Mouse (Mus musculus) layer of hippocampus, postnatal 10 days (tissue): ENCODE results near the gene Siah2. TPM values are rescaled to one million over a fixed set of nuclear protein-coding genes. Genes with fewer than 3 reads are reported as not detected.

Source experiments
- DNase-seq, 2 experiments: peaks; one replicate each; pipeline ENCODE4 v3.0.0; 2021; ENCODE audit warnings: low spot score in 2 of 2
- total RNA-seq, 2 experiments: library from RNA; stranded (reverse); gene quantifications; 2 replicates each; pipeline ENCODE4 v1.2.3; 2021

Siah2 gene
- total RNA-seq, 2 experiments from 2014 or later = 17.0 to 19.4 TPM

DNA sequence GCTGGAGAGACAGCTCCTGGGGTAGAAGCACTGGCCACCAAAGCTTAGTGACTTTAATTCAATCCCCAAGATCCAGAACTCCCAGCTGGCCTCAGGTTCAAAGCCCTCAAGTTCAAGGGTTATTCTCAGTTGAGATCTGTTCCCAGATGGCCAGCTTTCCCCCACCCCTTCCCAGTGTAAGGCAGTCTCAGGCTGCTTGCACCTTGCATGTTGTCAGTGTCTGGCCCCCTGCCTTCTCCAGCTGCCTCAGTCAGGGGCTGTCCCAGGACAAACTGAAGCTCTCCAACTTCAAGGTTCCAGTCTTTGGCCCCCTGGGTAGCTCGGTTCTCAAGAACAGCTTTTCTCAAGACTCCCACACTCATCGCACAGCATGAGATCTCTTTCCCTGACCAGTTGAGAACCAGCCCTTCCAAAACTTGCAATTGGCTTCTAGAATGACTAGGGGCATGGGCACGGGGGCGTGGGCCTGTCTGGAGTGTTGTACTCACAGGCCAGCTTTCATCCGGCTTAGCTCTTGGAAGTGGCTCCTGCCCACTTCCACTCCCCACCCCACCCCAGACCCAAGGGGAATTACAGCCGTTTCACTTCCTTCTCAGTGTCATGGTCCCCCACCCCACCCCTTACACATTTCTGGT is 20.5 kb downstream of the Siah2 start:
- no peak for DNase-seq

DNA sequence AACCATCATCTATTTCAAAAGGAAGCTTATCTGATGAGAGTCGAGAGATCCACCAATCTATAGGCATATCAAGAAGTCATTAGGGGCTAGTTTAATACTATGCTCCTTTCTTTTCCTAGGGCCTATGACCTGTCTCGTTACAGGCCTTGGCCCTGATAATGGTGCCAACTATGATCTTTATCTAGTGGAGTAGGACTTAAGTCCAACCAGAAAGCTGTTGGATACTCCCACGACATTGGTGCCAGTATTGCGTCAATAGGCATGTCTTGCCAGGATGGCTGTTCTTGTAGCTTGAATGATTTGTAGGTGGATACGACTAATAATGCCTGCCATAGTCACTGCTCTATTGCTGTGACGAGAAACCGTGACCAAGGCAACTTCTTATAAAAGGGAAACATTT is 28.2 kb downstream of the Siah2 start:
- no peak for DNase-seq

GRCm38 (mm10) chr3:58660636-58661035 is 31.6 kb downstream of the Siah2 start:
- no peak for DNase-seq

DNA sequence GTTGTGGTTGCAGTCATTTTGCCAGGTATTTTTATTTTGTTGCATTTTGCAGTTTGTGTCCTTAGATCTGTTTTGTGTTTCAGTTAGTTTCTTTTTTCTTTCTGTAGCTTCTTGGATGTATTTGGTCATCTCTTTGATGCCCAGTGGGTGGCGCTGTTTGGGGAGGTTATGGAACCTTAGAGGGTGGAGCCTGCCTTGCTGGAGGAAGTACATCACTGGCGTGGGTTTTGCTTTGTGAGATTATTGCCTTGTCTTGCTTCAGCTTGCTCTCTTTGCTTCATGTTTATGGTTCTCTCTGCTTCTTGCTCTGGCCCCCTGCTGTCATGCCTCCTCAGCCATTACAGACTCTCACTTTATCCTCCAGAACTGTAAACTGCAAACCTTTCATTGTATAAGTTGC is 34.8 kb downstream of the Siah2 start:
- peak; percentile 39 to 40 for DNase-seq

- peak; percentile 74 to 80 for DNase-seq
Measured at GRCm38 (mm10) chr3:58655362-58656130, 36.7 kb downstream of the Siah2 start.

DNA sequence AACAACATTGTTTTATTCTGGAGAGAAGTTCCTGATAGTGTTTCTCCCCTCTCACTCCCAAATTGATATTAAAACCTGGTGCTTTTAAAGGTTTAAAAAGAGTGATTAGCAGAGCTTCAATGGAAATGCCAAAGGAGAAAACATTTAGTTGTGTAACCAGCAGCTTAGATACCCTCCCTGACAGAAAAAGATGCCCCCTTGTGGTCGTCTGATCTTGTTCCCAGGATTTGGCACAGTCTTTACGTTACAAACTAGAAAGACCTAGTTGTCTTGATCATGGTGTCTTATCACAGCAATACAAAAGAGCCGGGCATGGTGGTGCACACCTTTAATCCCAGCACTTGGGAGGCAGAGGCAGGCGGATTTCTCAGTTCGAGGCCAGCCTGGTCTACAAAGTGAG is 38.3 kb downstream of the Siah2 start:
- DNase-seq = no peak

GRCm38 (mm10) chr3:58650328-58650727 is 41.9 kb downstream of the Siah2 start:
- DNase-seq = no peak

- no peak for DNase-seq
Measured at GRCm38 (mm10) chr3:58647179-58647578, 45.0 kb downstream of the Siah2 start.

GRCm38 (mm10) chr3:58646180-58646579 is 46.0 kb downstream of the Siah2 start:
- no peak for DNase-seq

DNA sequence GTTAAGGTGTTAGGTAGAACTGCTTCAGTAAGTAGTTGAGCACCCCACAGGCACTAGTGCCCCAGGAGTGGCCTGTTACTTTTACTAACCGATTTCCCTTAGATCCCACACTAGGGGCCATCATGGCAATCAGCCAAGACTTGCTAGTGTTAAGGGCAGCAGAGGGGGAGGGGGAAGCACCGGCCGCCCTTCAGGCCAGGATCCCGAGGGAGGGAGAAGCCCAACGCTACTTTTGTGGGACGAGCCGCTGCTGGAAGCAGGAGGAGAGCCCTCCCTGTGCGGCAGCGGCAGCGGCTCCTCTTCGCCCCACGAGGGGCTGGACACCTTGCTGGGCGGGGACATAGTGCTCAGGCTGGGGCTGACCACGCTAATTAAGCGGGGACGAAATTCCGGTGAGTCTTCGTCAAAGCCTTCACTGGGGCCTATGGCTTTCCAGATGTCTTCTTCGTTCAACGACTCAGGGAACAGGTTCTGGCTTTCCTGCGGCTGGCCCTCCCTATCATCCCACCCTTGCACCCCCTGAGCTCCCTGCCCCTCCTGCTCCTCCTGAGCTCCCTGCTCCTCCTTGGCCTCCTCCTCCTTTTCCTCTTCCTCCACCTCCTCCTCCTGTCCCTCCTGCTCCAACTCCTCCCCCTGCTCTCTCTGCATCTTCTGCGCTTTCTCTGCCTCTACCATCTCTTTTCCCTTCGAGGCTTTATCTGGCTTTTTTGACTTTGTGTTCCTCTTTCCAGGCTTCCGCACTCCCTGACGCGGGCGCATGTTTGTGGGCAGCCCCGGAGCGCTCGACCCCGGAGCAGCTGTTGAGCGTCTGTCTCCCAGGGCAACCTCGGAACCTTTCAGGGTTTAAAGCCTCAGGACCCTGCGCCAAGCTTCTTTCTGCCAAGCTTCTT is 55.5 kb downstream of the Siah2 start, which contains the start of gene Erich6:
Gene Erich6, minus strand, starts transcription at position 802 of the 890 bp plus-strand sequence.
- peak; percentile 26 to 32 for DNase-seq

DNA sequence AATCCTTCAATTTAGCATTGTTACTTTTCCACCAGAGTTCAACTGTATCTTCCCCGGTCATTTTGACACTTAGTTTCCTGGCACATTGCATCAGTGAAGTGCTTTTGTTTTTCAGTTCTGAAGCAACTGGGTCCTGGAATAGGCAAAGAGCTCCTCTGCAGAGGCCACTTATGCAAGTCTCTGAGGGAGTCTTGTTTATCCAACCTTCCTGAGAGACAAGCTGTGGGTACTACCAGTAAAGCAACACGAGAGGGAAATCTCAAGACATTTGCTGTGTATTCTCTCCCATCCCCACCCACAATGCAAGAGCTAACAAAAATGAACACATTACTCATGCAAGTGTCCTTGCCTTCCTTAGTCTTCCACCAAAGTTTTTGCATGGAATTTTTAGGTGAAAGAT is 60.5 kb downstream of the Siah2 start:
- no peak for DNase-seq

- no peak for DNase-seq
Measured at GRCm38 (mm10) chr3:58624981-58625380, 67.2 kb downstream of the Siah2 start.

Other genes with a start within 250 kb of the Siah2 start
- gene Eif2a, start 166.6 kb downstream of the Siah2 start, total RNA-seq = 10 to 100 TPM; 40.1 to 43.9 TPM
- 10 to 100 TPM; 31.4 to 33.0 TPM for gene Serp1, start 166.5 kb downstream of the Siah2 start, total RNA-seq
- gene Selenot, start 115.8 kb downstream of the Siah2 start, total RNA-seq = 100 to 1,000 TPM; 168 to 170 TPM
- 1 to 10 TPM in 1 of 2 experiments, under 1 TPM in 1; 0.94 to 1.1 TPM for gene Erich6, start 55.2 kb downstream of the Siah2 start, total RNA-seq
- under 1 TPM; 0.69 to 0.73 TPM for gene Mindy4b-ps, start 129.9 kb upstream of the Siah2 start, total RNA-seq
- gene Clrn1, start 192.9 kb upstream of the Siah2 start, total RNA-seq = 1 to 10 TPM; 4.0 to 4.1 TPM